Mouse (Mus musculus) hindbrain, embryonic 13.5 days (tissue): ENCODE data around the gene Hapln1. TPM values are rescaled to one million over a fixed set of nuclear protein-coding genes. Genes with fewer than 3 reads are reported as not detected.

Source experiments
- ATAC-seq: fragments of 200-750 bp; cut with Nextera tagmentation; 2 replicates; pipeline ENCODE4 v1.8.0; 2017; ENCODE audit warnings: moderate TSS enrichment; ENCODE audit not compliant: low FRiP score
- H3K27ac ChIP-seq: fragments of 300-500 bp; sonication (generic); 2 replicates; pipeline ENCODE4 v1.5.1; 2015; ENCODE audit warnings: inconsistent platforms, mild to moderate bottlenecking, moderate library complexity
- H3K27me3 ChIP-seq: fragments of 300-500 bp; sonication (generic); 2 replicates; pipeline ENCODE4 v1.6.1; 2015; ENCODE audit warnings: mild to moderate bottlenecking, inconsistent platforms
- H3K36me3 ChIP-seq: fragments of 300-500 bp; sonication (generic); 2 replicates; pipeline ENCODE4 v1.6.1; 2015; ENCODE audit warnings: mild to moderate bottlenecking, inconsistent platforms
- H3K4me1 ChIP-seq: fragments of 300-500 bp; sonication (generic); replicated peaks from 2 replicates; pipeline ENCODE4 v1.6.1; 2015; ENCODE audit warnings: inconsistent platforms
- H3K4me2 ChIP-seq: fragments of 300-500 bp; sonication (generic); 2 replicates; pipeline ENCODE4 v1.6.1; 2015; ENCODE audit warnings: inconsistent platforms, mild to moderate bottlenecking, moderate library complexity
- H3K4me3 ChIP-seq: fragments of 300-500 bp; sonication (generic); 2 replicates; pipeline ENCODE4 v1.5.1; 2015; ENCODE audit warnings: mild to moderate bottlenecking, inconsistent platforms
- H3K9ac ChIP-seq: fragments of 300-500 bp; sonication (generic); 2 replicates; pipeline ENCODE4 v1.6.1; 2015; ENCODE audit warnings: mild to moderate bottlenecking, inconsistent platforms
- H3K9me3 ChIP-seq: fragments of 300-500 bp; sonication (generic); 2 replicates; pipeline ENCODE4 v1.6.1; 2016; ENCODE audit warnings: inconsistent platforms
- WGBS: fragments of 180-500 bp; shearing (Covaris S2); methylation state at CpG from one replicate; pipeline ENCODE4 v1.1.7; 2015; 5-methylcytosine and 5-hydroxymethylcytosine counted together
- polyA plus RNA-seq: library from polyadenylated mRNA; unstranded; fragments of >200 nt; fragmentation: Nextera tagmentation; extraction: Ambion mirVana; gene quantifications from 2 replicates; pipeline ENCODE4 v1.2.1, GENCODE M21; 2015

Hapln1 gene
- polyA plus RNA-seq, 1 experiment from 2014 or later, result 1.6 TPM

GRCm38 (mm10) chr13:89619064-89619463, 79.5 kb downstream of the Hapln1 start:
- H3K27ac ChIP-seq, result no peak overlapping the region
- H3K4me1 ChIP-seq, result no peaks in the 10 kb centered on the region
- no peak overlapping the region for H3K4me3 ChIP-seq
- no peaks in the 10 kb centered on the region for H3K9me3 ChIP-seq
- H3K36me3 ChIP-seq, result no peaks in the 10 kb centered on the region
- WGBS, result 85% methylated on average over 3 of the region's 3 CpGs
- no peak for ATAC-seq
- no peak overlapping the region for H3K9ac ChIP-seq
- no peaks in the 10 kb centered on the region for H3K27me3 ChIP-seq
- no peak overlapping the region for H3K4me2 ChIP-seq

DNA sequence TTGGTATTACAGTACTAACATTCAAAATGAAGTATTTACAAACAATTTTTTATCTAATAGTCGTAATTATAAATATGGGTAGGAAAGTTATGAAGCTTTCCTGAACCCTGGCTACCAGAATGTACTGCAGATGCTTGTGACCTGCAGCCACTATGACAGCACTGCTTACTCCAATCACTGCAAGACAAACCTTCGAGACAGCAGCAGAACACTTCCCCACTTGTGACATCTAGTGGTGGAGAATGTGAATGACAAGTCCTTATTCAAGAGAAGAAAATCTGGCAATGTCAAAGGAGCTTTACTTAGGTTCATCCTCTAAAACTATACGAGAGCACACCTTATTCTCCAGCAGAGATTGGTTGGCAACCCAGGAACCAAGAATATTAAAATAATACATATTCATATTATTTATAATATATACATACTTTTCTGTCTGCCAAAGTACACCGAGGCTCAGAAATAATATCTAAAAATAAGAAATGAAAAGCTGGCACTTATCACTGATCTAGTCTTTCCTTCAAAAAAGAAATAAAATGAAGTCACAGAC, 94.6 kb downstream of the Hapln1 start:
- ATAC-seq, result peak; percentile 78; the same call in 1 of the 2 replicates
- 31% methylated on average over 4 of the region's 4 CpGs for WGBS

GRCm38 (mm10) chr13:89637012-89637411, 97.4 kb downstream of the Hapln1 start:
- ATAC-seq, result no peak
- no peaks in the 10 kb centered on the region for H3K9me3 ChIP-seq
- H3K4me1 ChIP-seq, result no peaks in the 10 kb centered on the region
- 74% methylated on average over 3 of the region's 3 CpGs for WGBS
- H3K9ac ChIP-seq, result no peak overlapping the region
- H3K36me3 ChIP-seq, result no peaks in the 10 kb centered on the region
- H3K4me2 ChIP-seq, result no peak overlapping the region
- no peaks in the 10 kb centered on the region for H3K27me3 ChIP-seq
- no peak overlapping the region for H3K27ac ChIP-seq
- H3K4me3 ChIP-seq, result no peak overlapping the region

More for the DNA sequence above, 94.6 kb downstream of the Hapln1 start:
- Histone ChIP-seq H3K36me3 (no peaks in the 10 kb centered on the region), H3K4me1 (no peaks in the 10 kb centered on the region), H3K27me3 (no peaks in the 10 kb centered on the region), H3K4me3 (no peak overlapping the region), H3K9ac (no peak overlapping the region), H3K9me3 (no peaks in the 10 kb centered on the region), H3K4me2 (no peak overlapping the region), H3K27ac (no peak overlapping the region)

DNA sequence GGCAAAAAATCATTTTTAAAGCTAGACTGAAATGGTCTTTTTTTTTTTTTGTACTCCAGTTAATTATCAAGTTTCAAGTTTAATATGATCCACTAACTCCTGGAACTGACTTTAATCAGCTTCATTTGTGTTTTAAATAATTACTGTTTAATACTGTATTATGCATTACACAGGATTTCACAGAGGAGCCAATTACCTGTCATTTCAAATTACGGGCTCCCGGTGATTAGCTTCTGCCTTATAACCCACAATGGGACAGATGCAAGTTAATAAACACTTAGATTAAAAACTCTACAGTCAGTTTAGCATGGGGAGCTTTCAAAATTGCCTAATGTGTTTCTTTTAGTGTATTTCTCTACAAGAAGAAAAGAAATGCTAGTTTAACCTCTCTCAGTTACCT, 106.0 kb downstream of the Hapln1 start:
- no peak for ATAC-seq
- H3K9ac ChIP-seq, result no peak overlapping the region
- H3K27me3 ChIP-seq, result no peaks in the 10 kb centered on the region
- H3K4me3 ChIP-seq, result no peak overlapping the region
- no peaks in the 10 kb centered on the region for H3K36me3 ChIP-seq
- H3K27ac ChIP-seq, result no peak overlapping the region
- H3K9me3 ChIP-seq, result no peaks in the 10 kb centered on the region
- WGBS, result 81% methylated on average over 2 of the region's 2 CpGs
- no peak overlapping the region for H3K4me2 ChIP-seq
- H3K4me1 ChIP-seq, result no peaks in the 10 kb centered on the region

DNA sequence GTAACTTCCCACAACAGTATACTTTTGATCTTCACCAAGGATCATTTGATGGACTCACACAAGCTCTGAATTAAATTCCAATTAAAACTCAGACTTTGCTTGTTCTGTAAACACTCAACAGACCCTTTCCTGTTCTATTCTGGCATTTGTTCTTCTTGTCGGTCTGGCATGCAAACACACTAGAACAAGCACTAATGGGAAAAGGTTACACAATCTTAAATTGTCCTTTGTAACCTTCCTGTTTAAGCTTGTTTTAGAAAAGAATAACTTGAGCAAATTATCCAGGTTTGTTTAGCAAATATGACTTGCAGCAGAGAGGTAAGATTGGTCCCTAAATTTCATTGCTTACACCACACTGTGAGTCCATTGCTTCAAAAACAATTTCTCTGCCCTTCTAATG, 113.2 kb downstream of the Hapln1 start:
- peaks cover 15% of the 10 kb centered on the region for H3K36me3 ChIP-seq
- H3K9me3 ChIP-seq, result no peaks in the 10 kb centered on the region
- no peak for ATAC-seq
- no peak overlapping the region for H3K4me3 ChIP-seq
- no peaks in the 10 kb centered on the region for H3K27me3 ChIP-seq
- no peak overlapping the region for H3K4me2 ChIP-seq
- H3K4me1 ChIP-seq, result no peaks in the 10 kb centered on the region
- 80% methylated on average over 1 of the region's 1 CpGs for WGBS
- no peak overlapping the region for H3K9ac ChIP-seq
- no peak overlapping the region for H3K27ac ChIP-seq

DNA sequence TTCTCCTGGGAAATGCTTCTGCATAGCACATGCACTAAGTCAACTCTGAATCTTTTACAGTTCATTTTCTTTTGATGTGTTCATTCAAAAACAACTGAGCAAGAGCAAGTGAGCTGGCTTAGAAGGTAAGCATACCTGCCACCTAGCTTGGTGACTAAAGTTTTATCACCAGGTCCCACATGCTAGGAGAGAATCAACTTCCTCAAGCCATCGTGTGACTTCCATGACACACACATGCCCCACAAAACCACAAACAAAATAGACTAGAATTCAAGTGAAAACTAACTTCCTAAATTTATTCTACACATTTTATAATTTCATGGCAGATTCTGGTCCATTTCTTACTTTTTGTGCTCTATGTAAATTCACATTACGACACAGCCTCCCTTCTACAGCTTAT, 113.7 kb downstream of the Hapln1 start:
- no peak for ATAC-seq
- Histone ChIP-seq H3K9ac (no peak overlapping the region), H3K27ac (no peak overlapping the region), H3K4me3 (no peak overlapping the region), H3K27me3 (no peaks in the 10 kb centered on the region), H3K9me3 (no peaks in the 10 kb centered on the region), H3K4me2 (no peak overlapping the region), H3K4me1 (no peaks in the 10 kb centered on the region), H3K36me3 (peaks cover 15% of the 10 kb centered on the region)
- WGBS, result 94% methylated on average over 2 of the region's 2 CpGs

DNA sequence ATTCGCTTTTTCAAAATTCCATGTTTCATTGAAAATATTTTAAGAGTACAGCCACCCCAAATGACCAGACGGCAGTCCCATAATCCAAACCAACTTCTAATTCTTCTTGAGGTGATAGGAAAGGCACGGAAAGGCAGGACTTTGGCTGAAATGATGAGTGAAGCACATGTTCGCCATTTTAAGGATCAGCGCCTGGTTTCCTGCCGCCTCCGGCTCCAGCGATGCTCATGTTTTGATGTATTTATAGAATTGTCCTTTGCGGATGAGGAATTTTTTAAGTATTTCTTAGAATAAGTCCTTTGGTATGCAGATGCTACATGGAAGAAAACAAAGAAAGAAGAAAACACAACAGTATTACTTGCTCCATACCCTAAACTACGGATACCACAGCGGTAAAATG, 117.5 kb downstream of the Hapln1 start:
- no peak overlapping the region for H3K4me3 ChIP-seq
- H3K4me1 ChIP-seq, result no peaks in the 10 kb centered on the region
- H3K27me3 ChIP-seq, result no peaks in the 10 kb centered on the region
- H3K9ac ChIP-seq, result no peak overlapping the region
- H3K4me2 ChIP-seq, result no peak overlapping the region
- H3K9me3 ChIP-seq, result no peaks in the 10 kb centered on the region
- ATAC-seq, result no peak
- 94% methylated on average over 11 of the region's 11 CpGs for WGBS
- H3K27ac ChIP-seq, result no peak overlapping the region
- peaks cover 25% of the 10 kb centered on the region for H3K36me3 ChIP-seq

Other genes starting within 250 kb of the Hapln1 start
- gene Vcan, start 202.7 kb downstream of the Hapln1 start, polyA plus RNA-seq, result 48.2 and 52.4 TPM in 2 replicates